In genomic region chr17:13583475-13584233, GRCm38 (mm10) we compare ENCODE assay signal across 14 mouse cellular contexts.
A peak's percentile ranks its signal among the peaks of the same experiment; 100 is the strongest.
DNase-seq lines count a peak whose midpoint lies in the region; ATAC-seq and TF ChIP-seq lines count a peak whose summit lies in the region.
"Had no signal": no experiment of that assay in that cellular context is flagged by ENCODE, and none has a peak within 500 bp of the region (broad histone marks: within the 10 kb centered on the region; RNA-seq: fewer than 3 reads in every experiment).

No protein-coding gene starts in this region.

- 48% methylated on average over 9 of the region's 9 CpGs for WGBS in hindbrain, embryonic 14.5 days
- WGBS in olfactory bulb, adult 2 months = 26% methylated on average over 9 of the region's 9 CpGs
- WGBS in heart, embryonic 12.5 days = 76% methylated on average over 9 of the region's 9 CpGs

- no peaks in the 10 kb centered on the region for H3K36me3 ChIP-seq in hindbrain, embryonic 14.5 days (replicated peaks; ENCODE audit: control insufficient read depth, insufficient read depth)
- no peaks in the 10 kb centered on the region for H3K36me3 ChIP-seq in heart, embryonic 12.5 days
- H3K36me3 ChIP-seq: heart, embryonic 15.5 days; limb, embryonic 10.5 days had no signal

- H3K4me2 ChIP-seq in hindbrain, embryonic 14.5 days (replicated peaks) = no peak overlapping the region
- no peak overlapping the region for H3K4me2 ChIP-seq in heart, embryonic 12.5 days
- H3K4me2 ChIP-seq: heart, embryonic 15.5 days had no signal

- H3K27ac ChIP-seq in hindbrain, embryonic 14.5 days = peak overlapping the region; percentile 44; the same call in 1 of the 2 replicates
- 0 out of 2 replicates have a peak overlapping the region, but pooled peaks have one; percentile 15 for H3K27ac ChIP-seq in olfactory bulb, adult 2 months (ENCODE audit: insufficient read depth, low read depth, low read length)
- H3K27ac ChIP-seq in heart, embryonic 12.5 days (ENCODE audit: poor library complexity, severe bottlenecking) = no peak overlapping the region
- H3K27ac ChIP-seq: heart, embryonic 15.5 days; kidney, postnatal 0 days; limb, embryonic 10.5 days; stomach, postnatal 0 days had no signal

- TF ChIP-seq CTCF in olfactory bulb, adult 2 months (IDR thresholded peaks at IDR 0.05; ENCODE audit: insufficient read depth, low read depth, low read length) = no peak

- peak; percentile 35 for DNase-seq in right cerebral cortex, postnatal 14 days
- no peak for DNase-seq in right cerebral cortex, postnatal 25 days
- DNase-seq in cerebellum, postnatal 36 days = peak; percentile 52 to 59
- DNase-seq in hindbrain, embryonic 14.5 days (ENCODE audit: low spot score) = no peak
- no peak for DNase-seq in adrenal gland, postnatal 14 days
- DNase-seq: gastrocnemius, postnatal 25 days had no signal

- no peaks in the 10 kb centered on the region for H3K9me3 ChIP-seq in hindbrain, embryonic 14.5 days (ENCODE audit: control insufficient read depth, low read length)
- H3K9me3 ChIP-seq in heart, embryonic 12.5 days (replicated peaks) = peaks cover 14% of the 10 kb centered on the region
- H3K9me3 ChIP-seq: heart, embryonic 15.5 days; limb, embryonic 10.5 days had no signal

- no peak for TF ChIP-seq POLR2A in olfactory bulb, adult 2 months (IDR thresholded peaks at IDR 0.05; ENCODE audit: insufficient read depth, low read depth, low read length)

- H3K27me3 ChIP-seq in hindbrain, embryonic 14.5 days (ENCODE audit: control insufficient read depth, insufficient read depth, low read length) = no peaks in the 10 kb centered on the region
- H3K27me3 ChIP-seq in heart, embryonic 12.5 days (replicated peaks) = no peaks in the 10 kb centered on the region
- H3K27me3 ChIP-seq: heart, embryonic 15.5 days had no signal

- H3K4me1 ChIP-seq in hindbrain, embryonic 14.5 days (replicated peaks; ENCODE audit: control insufficient read depth, insufficient read depth, low read length) = no peaks in the 10 kb centered on the region
- H3K4me1 ChIP-seq in olfactory bulb, adult 2 months (ENCODE audit: control insufficient read depth, insufficient read depth, low read length) = peaks cover 8% of the 10 kb centered on the region
- H3K4me1 ChIP-seq in heart, embryonic 12.5 days (replicated peaks) = no peaks in the 10 kb centered on the region
- H3K4me1 ChIP-seq: heart, embryonic 15.5 days; limb, embryonic 10.5 days had no signal

- no peak overlapping the region for H3K9ac ChIP-seq in hindbrain, embryonic 14.5 days
- H3K9ac ChIP-seq in heart, embryonic 12.5 days = no peak overlapping the region
- H3K9ac ChIP-seq: heart, embryonic 15.5 days had no signal

- H3K4me3 ChIP-seq in hindbrain, embryonic 14.5 days (replicated peaks; ENCODE audit: low read length) = no peak overlapping the region
- no peak overlapping the region for H3K4me3 ChIP-seq in olfactory bulb, adult 2 months (ENCODE audit: insufficient read depth, low read depth, low read length)
- H3K4me3 ChIP-seq in heart, embryonic 12.5 days = no peak overlapping the region
- H3K4me3 ChIP-seq: heart, embryonic 15.5 days; limb, embryonic 10.5 days had no signal

- ATAC-seq in hindbrain, embryonic 14.5 days (ENCODE audit: low FRiP score) = peak; percentile 86
- no peak for ATAC-seq in heart, embryonic 12.5 days (ENCODE audit: insufficient number of reproducible peaks, low FRiP score)
- ATAC-seq in megakaryocyte, adult 5-6 weeks (ENCODE audit: poor library complexity, severe bottlenecking) = no peak
- ATAC-seq: inflammation-experienced regulatory T-cells, adult 6 months had no signal

Comparison
In these comparisons a context has a peak if more than half of its experiments do, and no peak if none do; other contexts are left out.
1. DNase-seq: peak in right cerebral cortex, postnatal 14 days (single experiment) and cerebellum, postnatal 36 days (2 of 2); none in right cerebral cortex, postnatal 25 days (single experiment), hindbrain, embryonic 14.5 days (single experiment) and adrenal gland, postnatal 14 days (single experiment).